In genomic region chr1:60428932-60429331, GRCm38 (mm10) we compare ENCODE assay signal across 8 mouse cellular contexts. TPM values are rescaled to one million over a fixed set of nuclear protein-coding genes. Genes with fewer than 3 reads are reported as not detected.
DNase-seq lines count a peak whose midpoint lies in the region; ATAC-seq lines count a peak whose summit lies in the region.

No protein-coding gene starts in this region.

- intact Hi-C loops in heart, postnatal 14 days (cut with DNase I) = no loop called here

- peak; percentile 74 for ATAC-seq in frontal cortex, adult (ENCODE audit: low TSS enrichment)
- ATAC-seq in neutrophil, adult 5-6 weeks (ENCODE audit: extremely low read depth, insufficient number of reproducible peaks, low FRiP score, poor library complexity, severe bottlenecking) = peak; percentile 80; the same call in 1 of the 2 replicates

- no peak for DNase-seq in frontal cortex, postnatal 10 days (ENCODE audit: low spot score in 2 of 2)
- DNase-seq in 3134 (ENCODE audit: extremely low read depth, insufficient read length, low spot score) = peak; percentile 16
- DNase-seq in T-cell, adult 2 months (ENCODE audit: low spot score) = peak; percentile 53
- DNase-seq in heart, postnatal 14 days = peak; percentile 12 to 38
- no peak for DNase-seq in gastrocnemius, adult 8-10 months (ENCODE audit: low spot score in 2 of 2)
- DNase-seq in right cerebral cortex, postnatal 4 days = no peak

RNA-seq across cellular contexts. Expression of gene Abi2, which starts 19.5 kb away (rescaled TPM):
- 10 to 100 TPM; 22.8 to 29.7 TPM for total RNA-seq in heart, postnatal 14 days (2021)
- total RNA-seq in neutrophil, adult 5-6 weeks (2017) = 3.4 and 5.4 TPM in 2 replicates
- total RNA-seq in gastrocnemius, adult 8-10 months (2022) = 10 to 100 TPM in 2 of 4 experiments, 1 to 10 TPM in 2; 3.2 to 17.3 (median 9.1) TPM

Comparison
In these comparisons a context has a peak if more than half of its experiments do, and no peak if none do; other contexts are left out.
1. DNase-seq: peak in 3134 (single experiment), T-cell, adult 2 months (single experiment) and heart, postnatal 14 days (2 of 2); none in frontal cortex, postnatal 10 days (0 of 2), gastrocnemius, adult 8-10 months (0 of 2) and right cerebral cortex, postnatal 4 days (single experiment).